Mouse (Mus musculus) layer of hippocampus, adult 18-20 months (tissue): ENCODE measurements at regions not wholly inside any gene's neighbourhood (a gene's known extent, or its start where the extent isn't known, plus 50 kb on each side); places are given as distances from the start of the nearest gene placed in this dataset.

ENCODE experiments used
- DNase-seq, 2 experiments: peaks; one replicate each; pipeline ENCODE4 v3.0.0; 2022; ENCODE audit warnings: low spot score in 2 of 2

DNA sequence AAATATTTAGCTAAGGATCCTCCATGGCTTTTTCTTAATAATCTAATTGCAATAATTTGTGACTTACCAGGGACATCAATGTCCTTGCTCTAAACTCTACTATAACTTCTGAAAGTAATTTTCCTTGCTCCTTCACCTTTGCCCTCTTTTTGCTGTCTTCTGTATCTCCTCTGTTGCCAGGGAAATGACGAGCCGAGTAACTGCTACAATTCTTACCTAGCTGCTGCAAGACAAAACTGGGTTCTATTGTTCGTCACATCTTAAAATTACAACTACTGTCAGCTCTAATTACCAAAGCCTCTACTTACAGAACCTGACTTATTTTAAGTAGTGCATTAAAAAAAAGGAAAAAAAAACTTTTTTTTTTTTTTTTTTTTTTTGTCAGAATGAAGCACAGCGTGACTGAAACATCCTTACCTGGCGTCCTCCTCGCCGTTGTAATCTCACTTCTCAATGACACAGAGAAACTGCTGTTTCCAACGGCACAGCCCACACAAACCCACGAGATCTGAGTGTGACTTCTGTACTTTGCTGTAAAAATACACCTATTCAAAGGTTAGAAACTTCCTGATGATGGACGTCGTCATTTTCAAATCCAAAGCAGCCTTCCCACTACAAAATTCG lies 389.4 kb downstream of the Plk2 start:
- DNase-seq = no peak

DNA sequence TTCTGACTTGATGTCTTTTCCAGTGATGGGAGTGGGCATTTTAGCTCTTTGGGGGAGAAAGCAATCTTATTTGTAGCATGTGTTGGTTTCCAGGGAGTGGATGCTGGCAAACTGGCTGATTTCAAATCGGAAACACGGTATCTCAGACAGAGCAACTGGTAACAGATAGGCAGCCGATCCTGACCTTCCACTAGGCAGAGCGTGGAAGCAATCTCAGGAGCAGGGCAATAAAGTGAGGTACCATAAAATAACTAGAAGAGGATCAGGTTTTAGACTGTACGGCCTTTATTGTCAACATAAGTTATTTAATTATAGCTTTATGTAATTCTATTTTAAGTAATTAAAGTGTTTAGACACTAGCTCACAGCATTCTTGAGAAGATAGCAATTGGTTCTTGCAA lies 390.0 kb downstream of the Plk2 start:
- DNase-seq = no peak

DNA sequence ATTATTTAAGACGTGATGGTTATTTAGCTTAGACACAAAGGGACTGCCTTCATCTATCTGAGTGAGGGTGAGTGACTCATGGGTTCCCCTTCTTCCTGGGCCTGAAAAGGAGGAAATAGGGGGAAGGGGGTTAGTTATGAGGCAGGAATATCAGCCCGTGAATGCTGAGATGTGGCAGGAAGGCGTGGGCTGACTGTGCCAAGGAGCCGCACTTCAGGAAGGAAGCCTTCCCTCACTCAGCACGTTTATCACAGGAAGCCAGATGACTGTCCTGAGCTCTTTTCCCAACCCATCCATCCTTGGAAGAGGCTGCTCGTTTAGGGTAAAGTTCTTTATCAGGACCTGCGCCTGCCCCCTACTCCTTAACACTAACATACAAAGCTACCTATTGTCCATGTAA lies 403.5 kb downstream of the Plk2 start:
- DNase-seq = no peak

DNA sequence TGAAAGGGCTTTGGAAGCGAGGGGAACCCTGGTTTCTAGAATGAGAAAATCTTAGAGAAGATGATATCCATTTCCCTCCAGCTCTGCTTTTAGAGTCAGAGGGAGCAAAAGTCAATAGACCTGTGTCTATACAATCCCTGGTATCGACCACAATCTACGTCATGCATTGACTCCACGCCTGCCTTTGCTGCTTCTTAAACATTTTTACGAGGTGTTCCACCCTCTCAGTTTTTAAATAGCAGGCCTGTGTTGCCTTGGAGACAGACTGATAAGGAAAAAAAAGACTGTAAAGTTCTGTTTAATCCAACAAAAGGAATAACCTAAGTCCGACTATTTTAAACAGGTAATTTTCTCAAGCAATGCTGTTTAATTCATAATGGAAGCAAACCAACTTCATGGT lies 408.0 kb downstream of the Plk2 start:
- no peak for DNase-seq

DNA sequence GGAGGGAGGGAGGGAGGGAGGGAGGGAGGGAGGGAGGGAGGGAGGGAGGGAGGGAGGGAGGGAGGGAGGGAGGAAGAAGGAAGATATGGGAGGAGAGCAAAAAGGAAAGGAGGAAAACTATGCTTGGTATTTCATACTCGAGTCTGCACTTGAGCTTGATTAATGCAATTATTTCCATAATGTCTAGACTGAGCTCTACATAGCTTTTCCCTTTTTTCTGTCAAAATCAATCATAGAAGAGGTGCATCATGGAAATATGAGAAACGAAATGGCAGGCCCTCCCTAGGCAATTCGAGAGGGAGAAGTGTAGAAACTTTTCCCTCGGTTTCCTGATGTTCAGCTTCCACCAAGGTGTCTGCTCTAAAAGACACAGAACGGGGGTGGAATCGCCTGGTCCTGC lies 417.6 kb downstream of the Plk2 start:
- DNase-seq = no peak

DNA sequence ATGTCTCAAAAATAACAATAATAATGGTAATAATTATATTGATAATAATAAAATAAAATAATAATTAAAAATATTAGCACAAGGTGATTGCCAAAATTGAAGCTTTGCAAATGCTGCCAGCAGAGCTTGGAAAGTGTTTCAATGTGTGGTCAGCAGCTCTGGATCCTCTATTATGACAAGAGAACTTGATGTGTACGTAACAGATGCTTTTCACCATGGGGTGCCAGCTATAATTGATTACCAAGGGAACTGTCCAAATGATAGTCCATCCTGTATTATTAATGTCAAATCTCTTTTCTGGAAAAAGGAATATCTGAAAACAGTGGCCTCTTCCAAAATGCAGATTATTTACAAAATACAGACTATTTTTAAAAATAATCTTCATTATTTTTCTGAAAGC lies 419.2 kb downstream of the Plk2 start:
- no peak for DNase-seq

DNA sequence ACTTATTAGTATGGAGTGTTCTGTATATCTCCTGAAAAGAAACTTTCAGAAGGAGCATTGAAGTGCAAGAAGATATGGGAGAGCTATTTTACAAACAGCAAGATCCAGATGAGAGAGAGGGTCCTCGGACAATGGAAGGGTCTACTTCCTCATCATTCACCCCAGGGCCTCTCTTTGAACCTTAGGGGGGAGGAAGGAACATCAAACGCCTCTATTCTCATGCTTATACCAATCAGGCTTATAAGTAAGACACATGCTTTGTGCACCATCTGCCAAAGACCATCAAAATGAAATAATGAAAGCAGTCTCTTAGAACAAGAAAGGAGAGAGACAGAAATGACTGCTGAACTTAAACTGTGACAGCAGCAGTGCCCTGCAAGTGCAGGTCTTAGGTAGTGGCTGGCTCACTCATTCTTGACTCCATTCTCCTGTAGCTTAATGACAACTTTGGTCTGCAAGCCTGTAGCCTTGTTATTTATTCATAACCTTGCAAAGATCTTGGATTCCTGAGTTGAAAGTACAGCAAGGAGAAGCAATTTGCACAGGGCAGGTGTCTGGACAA lies 424.5 kb downstream of the Plk2 start:
- peak in 1 of 2 experiments; percentile 20 for DNase-seq

DNA sequence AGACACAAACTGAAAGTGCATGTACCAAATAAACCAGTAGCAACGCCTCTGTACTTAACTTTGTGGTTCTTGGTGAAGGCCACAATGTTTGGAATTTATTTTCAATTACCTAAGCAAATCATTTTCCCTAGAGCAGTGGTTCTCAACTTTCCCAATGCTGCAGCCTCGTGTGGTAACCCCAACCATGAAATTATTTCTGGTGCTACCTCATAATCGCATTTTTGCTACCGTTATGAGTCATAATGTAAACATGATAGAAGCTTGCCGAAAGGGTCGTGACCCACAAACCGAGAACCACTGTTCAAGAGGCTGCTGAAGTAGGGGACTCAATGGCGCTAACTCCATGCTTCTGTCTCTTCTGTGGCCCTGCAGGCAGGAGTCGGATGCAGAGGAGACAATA lies 429.9 kb upstream of the Actbl2 start:
- DNase-seq = no peak

DNA sequence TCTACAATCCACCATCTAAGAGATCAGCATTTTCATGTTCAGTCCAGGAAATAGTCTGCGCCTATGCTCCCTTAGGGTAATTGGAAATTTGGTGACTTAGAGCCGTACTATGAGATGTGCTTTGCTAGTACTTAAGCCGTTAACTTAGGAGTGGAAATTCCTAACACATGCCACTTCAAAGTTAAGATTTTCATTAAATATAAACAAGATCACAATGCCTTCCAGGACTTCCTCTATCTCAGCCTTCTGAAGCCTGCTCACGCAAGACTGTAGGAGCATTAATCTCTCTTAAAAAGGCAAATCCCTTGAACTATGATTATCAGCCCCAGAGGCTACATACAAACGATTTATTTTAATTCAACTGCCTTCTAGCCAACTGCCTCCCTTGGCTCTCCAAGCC lies 422.4 kb upstream of the Actbl2 start:
- DNase-seq = no peak

DNA sequence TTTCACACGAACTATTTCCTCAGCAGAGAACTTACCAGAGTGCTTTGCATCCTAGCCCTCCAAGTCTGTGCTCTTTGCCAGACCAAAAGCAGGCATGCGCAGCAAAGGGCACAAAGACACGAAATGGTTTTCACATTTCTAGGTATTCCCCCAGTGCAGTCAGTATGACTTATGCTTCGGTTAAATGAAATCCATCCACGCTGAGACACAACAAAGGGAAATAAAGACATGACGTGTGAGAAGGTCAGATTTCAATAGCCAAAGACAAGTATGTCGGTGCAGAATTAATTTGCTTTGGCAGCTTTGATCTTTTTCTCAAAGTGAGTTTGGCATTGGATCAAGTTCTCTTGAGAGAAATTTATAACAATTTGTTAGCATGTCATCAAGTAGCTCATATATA lies 417.9 kb upstream of the Actbl2 start:
- DNase-seq = no peak

DNA sequence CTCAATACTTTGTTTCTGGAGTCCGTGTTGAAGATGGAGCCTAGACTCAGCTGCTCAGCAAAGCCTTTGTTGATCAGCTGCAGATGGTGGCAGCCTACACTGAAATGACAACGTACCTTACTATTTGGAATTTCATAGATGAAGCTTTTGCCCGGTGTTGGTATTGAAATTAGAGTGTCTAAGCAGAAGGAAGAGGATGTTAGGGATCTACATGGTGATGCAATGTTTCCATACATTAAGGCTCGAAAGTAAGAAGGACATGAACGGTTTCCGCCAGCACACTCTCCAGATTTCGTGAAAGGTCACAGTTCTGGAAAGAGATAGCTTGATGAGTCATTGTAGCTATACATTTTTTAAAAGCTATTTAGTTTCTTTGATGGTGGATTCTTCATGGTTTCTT lies 412.9 kb upstream of the Actbl2 start:
- peak in 1 of 2 experiments; percentile 27 for DNase-seq

DNA sequence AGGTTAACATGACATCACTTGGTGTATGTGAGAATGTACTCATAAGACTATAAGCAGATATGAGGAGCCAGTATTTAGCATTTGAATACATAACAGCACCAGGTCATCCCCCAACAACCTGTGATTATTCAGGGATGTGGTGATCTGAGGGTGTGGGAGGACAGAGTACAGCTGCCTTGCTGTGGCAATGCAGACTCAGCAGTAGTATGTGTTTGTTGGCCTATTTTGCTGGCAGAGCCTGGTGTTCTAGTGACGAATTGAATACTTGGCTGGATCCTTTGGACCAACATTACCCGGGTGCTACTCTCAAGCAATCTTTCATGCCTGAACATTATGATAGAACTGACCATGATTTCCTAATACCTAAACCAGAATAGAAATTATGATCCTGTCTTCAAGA lies 409.1 kb upstream of the Actbl2 start:
- no peak for DNase-seq

DNA sequence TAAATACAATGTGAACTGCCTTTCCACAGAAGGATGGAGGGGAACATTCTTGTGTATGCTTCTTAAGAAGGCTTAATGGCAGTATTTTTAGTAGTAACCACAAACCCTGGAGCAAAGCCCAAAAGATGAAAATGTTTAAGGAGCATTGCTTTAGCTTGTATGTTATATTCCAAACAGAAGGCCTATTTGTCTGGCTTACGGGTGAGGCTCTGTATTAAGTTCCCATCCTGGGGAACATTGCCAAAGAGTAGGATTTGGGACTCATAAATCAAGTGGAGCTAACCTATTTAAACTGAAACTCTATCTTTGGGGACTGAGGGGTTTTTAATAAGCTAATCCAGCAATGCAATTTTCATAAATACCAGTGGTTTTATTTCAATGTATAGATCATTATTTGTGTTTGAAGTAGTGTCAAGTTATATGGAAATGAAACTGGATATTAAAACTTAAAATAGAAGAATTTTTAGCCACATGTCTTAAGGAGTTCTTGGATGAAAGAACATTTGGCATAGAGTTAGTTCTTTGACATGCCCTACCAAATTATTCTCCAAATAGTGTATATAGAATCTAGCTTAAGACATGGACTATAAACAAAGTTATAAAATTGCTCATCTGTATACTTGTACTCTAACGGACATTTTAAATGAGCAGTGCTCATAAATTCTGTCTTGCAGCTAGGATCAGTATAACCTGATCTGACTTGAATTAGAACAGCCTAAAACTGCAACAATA lies 401.7 kb upstream of the Actbl2 start:
- no peak for DNase-seq

DNA sequence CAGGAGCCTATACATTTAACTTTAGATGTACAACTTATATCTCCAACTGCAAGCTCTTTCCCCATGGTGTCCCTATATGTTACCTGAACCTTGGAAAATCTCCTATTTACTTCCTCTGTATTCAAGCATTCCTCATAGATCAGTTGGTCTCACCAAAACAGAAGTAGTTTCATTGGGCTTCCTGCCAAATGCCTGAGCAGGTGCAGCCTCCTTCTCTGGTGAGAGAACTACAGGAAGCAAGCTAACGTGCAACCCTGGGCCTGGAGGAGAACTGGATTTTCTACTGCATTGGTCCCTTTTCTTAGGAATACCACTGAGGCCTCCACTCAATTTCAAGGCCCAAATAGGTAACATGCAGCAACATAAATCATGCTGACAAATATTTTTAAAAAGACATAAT lies 400.6 kb upstream of the Actbl2 start:
- no peak for DNase-seq

DNA sequence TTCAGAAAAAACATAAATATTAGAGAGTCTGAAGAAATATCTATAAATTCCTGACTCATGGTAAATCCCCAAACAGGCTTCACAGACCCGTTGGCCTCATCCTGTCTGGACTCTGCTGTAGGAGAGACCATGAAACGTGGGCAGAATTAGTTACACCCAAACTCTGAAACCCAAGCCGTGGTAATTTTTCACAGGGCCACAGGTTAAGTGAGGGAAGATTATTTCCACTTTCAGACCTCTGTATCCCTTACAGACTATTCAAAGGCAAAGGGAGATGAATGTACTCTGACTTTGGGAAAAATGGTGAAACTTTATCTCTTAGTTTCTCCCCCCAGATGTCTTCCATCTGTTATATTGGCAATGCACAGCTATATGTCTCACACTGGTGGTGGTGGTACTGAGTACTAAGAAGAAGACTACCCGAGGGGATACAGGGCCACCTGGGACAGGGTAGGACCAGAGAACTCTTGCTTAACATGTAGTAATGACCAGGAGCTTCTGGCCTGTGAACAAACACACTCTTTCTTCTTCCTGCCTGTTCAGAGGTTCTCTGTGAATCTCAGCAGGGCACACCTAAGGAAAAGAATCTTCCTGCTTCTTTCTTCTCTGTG lies 388.8 kb upstream of the Actbl2 start:
- no peak for DNase-seq

DNA sequence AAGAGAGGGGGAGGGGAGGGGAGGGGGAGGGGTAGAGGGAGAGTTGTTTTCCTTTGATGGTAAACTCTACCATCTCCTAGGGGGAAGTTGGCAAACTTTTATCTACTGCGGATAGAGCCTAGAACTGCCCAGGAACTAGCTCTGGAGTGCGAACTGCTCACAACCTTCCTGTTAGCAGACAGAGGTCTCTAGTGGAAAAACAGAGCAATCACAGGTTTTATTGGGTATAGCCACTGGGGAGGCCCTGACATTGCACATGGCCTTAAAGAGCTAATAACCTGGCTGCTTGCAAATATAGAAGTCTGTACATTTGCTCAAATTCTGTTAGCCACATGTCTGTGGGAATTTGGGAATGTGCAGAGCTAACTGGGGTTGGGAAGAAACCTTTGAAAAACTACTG lies 388.1 kb upstream of the Actbl2 start:
- DNase-seq = no peak

DNA sequence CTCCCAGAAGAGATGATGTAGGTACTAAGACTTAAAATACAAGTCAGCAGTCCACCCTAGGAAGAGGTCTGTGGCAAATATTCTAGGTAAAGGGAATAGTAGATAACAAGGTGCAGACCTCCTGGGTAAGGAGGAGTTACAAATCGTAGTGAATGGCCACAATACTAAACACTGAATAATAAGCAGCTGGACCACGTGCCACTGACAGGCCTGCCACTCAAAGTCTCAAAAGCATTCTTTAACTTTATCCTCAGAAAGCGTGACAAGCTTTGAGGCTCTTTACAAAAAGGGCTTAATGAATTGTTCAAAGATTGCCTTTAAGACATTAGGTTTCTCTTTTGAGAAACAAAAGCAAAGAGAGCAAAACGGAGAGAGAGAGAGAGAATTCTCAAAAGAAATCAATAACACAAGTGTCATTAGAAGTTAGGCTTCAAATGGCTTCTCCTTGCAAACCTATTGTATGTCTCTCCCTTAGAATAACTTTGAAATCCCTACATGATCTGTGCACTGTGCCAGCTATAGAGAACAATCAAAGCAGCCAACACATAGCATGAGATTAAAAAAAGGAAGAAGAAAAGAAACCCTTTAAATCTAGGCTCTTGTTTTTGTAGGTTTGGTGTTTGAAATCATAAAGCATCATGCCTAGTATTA lies 383.6 kb upstream of the Actbl2 start:
- DNase-seq = no peak

DNA sequence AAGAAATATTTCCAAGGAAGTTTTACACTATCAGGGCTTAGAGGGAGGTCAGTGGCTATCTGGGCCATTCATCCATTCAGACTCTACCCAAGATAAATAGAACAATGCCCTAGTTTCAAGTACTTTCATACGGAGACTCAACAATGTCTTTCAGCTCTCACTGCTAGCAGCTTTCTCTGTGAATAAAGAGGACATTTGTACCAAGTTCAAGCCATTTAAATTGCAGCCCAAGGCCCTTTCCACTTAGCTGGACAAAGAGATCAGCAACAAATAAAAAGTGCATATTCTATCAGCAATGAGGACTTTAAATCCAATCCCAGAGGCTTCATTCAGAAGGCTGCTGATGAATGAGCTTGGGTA lies 383.1 kb upstream of the Actbl2 start:
- no peak for DNase-seq

DNA sequence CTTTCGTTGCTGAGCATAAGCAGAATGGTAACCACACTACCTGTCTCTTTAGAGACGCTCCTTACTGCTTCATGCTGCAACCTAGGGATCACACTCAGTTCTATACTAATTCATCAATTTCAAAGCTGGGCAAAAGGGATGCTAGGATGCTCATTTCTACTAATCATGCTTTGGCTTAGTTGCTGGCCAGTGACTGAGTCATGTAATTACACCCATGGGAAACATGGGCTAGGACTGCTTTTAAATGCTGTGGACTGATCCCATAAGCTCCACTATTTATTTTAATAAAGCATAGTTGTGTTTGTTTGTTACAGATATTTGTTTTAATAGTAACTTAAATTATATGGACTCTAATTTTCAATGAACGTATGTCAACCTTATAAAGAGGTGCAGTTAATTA lies 373.2 kb upstream of the Actbl2 start:
- no peak for DNase-seq

DNA sequence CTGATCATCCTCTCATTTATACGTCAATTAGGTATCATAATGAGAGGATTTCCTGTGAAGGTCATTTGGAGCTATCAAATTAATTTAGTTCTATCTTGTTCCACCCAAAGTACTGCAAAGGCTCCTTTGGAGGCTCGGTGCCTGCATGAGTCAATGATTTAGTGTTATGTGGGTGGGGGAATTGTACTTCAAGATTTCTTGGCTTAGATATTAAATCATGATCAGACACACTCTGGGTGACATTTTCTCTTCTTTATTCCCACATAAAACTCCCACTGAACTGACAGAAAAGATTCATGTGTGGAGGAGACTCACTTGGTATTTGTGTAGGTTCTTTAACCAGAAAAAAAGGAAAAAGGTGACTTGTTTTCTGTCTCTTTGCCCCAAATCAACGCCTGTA lies 372.6 kb upstream of the Actbl2 start:
- peak; percentile 46 to 57 for DNase-seq

DNA sequence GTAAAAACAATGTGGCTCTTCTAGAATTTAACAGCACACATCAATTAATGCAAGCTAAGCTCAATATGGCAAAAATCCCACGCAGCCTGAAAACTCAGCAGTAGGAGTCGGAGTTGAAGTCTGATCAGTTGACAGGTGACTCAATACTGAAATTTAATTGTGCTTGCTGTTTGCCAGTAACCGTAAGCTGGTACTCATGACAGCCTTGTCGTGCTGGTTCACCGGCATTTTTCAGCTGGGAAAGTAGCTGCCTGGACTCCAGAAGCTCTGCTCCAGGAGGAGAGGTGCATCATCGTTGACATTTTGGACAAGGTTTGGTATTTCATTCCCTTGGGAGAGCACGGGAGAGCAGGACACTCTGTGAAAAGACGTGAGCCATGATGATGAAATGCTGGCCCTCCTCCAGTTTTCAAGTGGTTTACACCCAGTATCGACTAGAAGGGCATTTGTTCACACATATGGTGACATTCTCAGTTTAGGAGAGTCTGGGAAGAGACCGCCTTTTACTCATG lies 372.1 kb upstream of the Actbl2 start:
- peak; percentile 66 to 81 for DNase-seq

DNA sequence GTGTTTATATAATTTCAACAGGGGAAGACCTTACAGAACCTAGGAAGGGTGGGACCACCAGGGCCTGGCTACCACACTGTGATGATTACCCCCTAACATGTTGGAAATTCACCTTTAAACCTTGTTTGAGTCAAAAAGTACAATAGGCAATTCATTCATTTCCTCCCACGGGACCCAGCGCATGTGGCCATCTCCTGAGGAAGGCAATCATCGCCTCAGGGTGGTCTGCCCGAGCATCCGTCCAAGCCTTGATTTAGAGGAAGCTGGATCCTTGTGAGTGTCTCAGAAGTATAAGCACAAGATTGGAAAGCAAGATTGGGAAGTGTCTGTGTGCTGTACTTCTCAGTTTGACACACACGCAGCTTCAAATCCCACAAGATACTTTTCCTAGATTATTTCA lies 360.9 kb upstream of the Actbl2 start:
- DNase-seq = no peak
